Mouse (Mus musculus) liver, adult 2 months (tissue): Measurements from ENCODE around the gene Tenm2. TPM values are rescaled to one million over a fixed set of nuclear protein-coding genes. Genes with fewer than 3 reads are reported as not detected.
A peak's percentile ranks its signal among the peaks of the same experiment; 100 is the strongest.

ENCODE experiments used
- DNase-seq: peaks from one replicate; pipeline ENCODE4 v3.0.0-alpha.2; 2011; ENCODE audit warnings: low read depth, low spot score; ENCODE audit errors: extremely low read depth
- H3K27ac ChIP-seq: fragments of 200-500 bp; replicated peaks from 2 replicates; pipeline ENCODE4 v1.5.1; 2012; ENCODE audit warnings: low read depth, mild to moderate bottlenecking, control low read depth, inconsistent platforms, low read length; ENCODE audit not compliant: insufficient read depth
- H3K27me3 ChIP-seq: fragments of 200-500 bp; 2 replicates; pipeline ENCODE4 v1.6.1; 2012; ENCODE audit warnings: mild to moderate bottlenecking, moderate library complexity, low read length, inconsistent platforms; ENCODE audit not compliant: control insufficient read depth, insufficient read depth
- H3K36me3 ChIP-seq: fragments of 200-500 bp; 2 replicates; pipeline ENCODE4 v1.6.1; 2012; ENCODE audit warnings: low read length, inconsistent platforms; ENCODE audit not compliant: control insufficient read depth, insufficient read depth
- H3K4me1 ChIP-seq: fragments of 200-500 bp; 2 replicates; pipeline ENCODE4 v1.6.1; 2011; ENCODE audit warnings: low read length; ENCODE audit not compliant: control insufficient read depth, insufficient read depth
- H3K4me3 ChIP-seq: fragments of 200-500 bp; 2 replicates; pipeline ENCODE4 v1.5.1; 2011; ENCODE audit warnings: low read depth, mild to moderate bottlenecking, control low read depth, low read length, moderate library complexity; ENCODE audit not compliant: insufficient read depth
- H3K79me2 ChIP-seq: fragments of 200-500 bp; 2 replicates; pipeline ENCODE4 v1.6.1; 2012; ENCODE audit warnings: inconsistent platforms, mild to moderate bottlenecking, low read length, moderate library complexity; ENCODE audit not compliant: control insufficient read depth, insufficient read depth
- H3K9ac ChIP-seq: fragments of 200-500 bp; 2 replicates; pipeline ENCODE4 v1.6.1; 2012; ENCODE audit warnings: low read depth, mild to moderate bottlenecking, control low read depth, inconsistent platforms, low read length
- CTCF ChIP-seq: fragments of 200-500 bp; IDR thresholded peaks from 2 replicates; pipeline ENCODE4 v1.5.1; 2011; ENCODE audit warnings: low read depth, low read length, control low read depth
- POLR2A ChIP-seq: fragments of 200-500 bp; IDR thresholded peaks from 2 replicates; pipeline ENCODE4 v1.6.1; 2011; ENCODE audit warnings: low read length, control low read depth; ENCODE audit not compliant: insufficient read depth; ENCODE audit errors: extremely low read depth
- WGBS: fragments of 180-500 bp; shearing (Covaris S2); methylation state at CpG from one replicate; pipeline ENCODE4 v1.1.7; 2018; 5-methylcytosine and 5-hydroxymethylcytosine counted together
- polyA plus RNA-seq: library from polyadenylated mRNA; depleted of rRNA; stranded (reverse); fragments of >200 nt; gene quantifications from 2 replicates; pipeline ENCODE4 v1.2.3, GENCODE M21; 2012
- total RNA-seq: library from RNA; depleted of rRNA; stranded (reverse); fragments of >200 nt; gene quantifications from 2 replicates; pipeline ENCODE4 v1.2.3, GENCODE M21; 2014

The Tenm2 gene
- total and polyA plus RNA-seq, 2 experiments: not detected

- Histone ChIP-seq H3K4me1 (no peaks in the 10 kb centered on the region), H3K27me3 (no peaks in the 10 kb centered on the region; the same call in 1 of the 2 replicates), H3K9ac (no peak overlapping the region), H3K27ac (no peak overlapping the region), H3K4me3 (no peak overlapping the region), H3K79me2 (no peaks in the 10 kb centered on the region), H3K36me3 (no peaks in the 10 kb centered on the region)
- DNase-seq: no peak
- TF ChIP-seq CTCF (no peak), POLR2A (no peak)
- WGBS: 75% methylated on average over 3 of the region's 3 CpGs
Measured at GRCm38 (mm10) chr11:36535591-36535990, 700.2 kb downstream of the Tenm2 start.

- no peak for TF ChIP-seq POLR2A
Measured at GRCm38 (mm10) chr11:36531614-36532013, 704.1 kb downstream of the Tenm2 start.

DNA sequence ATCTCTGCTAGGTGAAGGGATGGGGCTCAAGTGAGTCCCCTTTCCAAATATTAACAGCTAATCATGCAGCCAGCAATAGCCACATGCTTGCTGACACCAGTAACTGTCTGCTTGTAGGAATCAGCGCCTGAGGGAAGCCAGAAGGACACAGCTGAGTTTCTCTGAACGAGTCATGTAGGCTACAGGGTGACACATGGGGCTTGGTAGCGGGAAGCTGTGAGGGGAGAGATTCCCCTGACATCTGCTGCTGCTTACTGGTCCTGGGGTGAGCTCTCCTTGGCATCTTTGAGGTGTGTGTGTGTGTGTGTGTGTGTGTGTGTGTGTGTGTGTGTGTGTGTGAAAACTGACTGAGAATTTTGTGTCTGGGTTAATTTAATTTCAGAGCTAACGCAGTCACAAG lies 708.3 kb downstream of the Tenm2 start:
- 67% methylated on average over 4 of the region's 4 CpGs for WGBS
- Histone ChIP-seq H3K27ac (no peak overlapping the region), H3K36me3 (no peaks in the 10 kb centered on the region), H3K79me2 (no peaks in the 10 kb centered on the region), H3K27me3 (no peaks in the 10 kb centered on the region; the same call in 1 of the 2 replicates), H3K4me1 (no peaks in the 10 kb centered on the region), H3K9ac (no peak overlapping the region), H3K4me3 (no peak overlapping the region)
- no peak for TF ChIP-seq POLR2A
- no peak for TF ChIP-seq CTCF
- no peak for DNase-seq

More at GRCm38 (mm10) chr11:36531614-36532013, 704.1 kb downstream of the Tenm2 start:
- H3K4me3 ChIP-seq: no peak overlapping the region
- no peaks in the 10 kb centered on the region for H3K4me1 ChIP-seq
- no peak for DNase-seq
- H3K36me3 ChIP-seq: no peaks in the 10 kb centered on the region
- WGBS: 66% methylated on average over 4 of the region's 4 CpGs
- no peak overlapping the region for H3K27ac ChIP-seq
- H3K79me2 ChIP-seq: no peaks in the 10 kb centered on the region
- H3K27me3 ChIP-seq: no peaks in the 10 kb centered on the region
- H3K9ac ChIP-seq: no peak overlapping the region

GRCm38 (mm10) chr11:36526381-36526780 lies 709.4 kb downstream of the Tenm2 start:
- DNase-seq: peak; percentile 38
- Histone ChIP-seq H3K36me3 (no peaks in the 10 kb centered on the region), H3K27ac (no peak overlapping the region), H3K4me3 (no peak overlapping the region), H3K79me2 (no peaks in the 10 kb centered on the region), H3K9ac (no peak overlapping the region), H3K4me1 (no peaks in the 10 kb centered on the region), H3K27me3 (no peaks in the 10 kb centered on the region; the same call in 1 of the 2 replicates)
- WGBS: 8% methylated on average over 8 of the region's 8 CpGs
- TF ChIP-seq CTCF (peak; percentile 88), POLR2A (no peak)

GRCm38 (mm10) chr11:36512468-36512867 lies 723.3 kb downstream of the Tenm2 start:
- no peaks in the 10 kb centered on the region for H3K36me3 ChIP-seq
- 54% methylated on average over 7 of the region's 7 CpGs for WGBS

GRCm38 (mm10) chr11:36508312-36508711 lies 727.5 kb downstream of the Tenm2 start:
- DNase-seq: peak; percentile 17
- Histone ChIP-seq H3K79me2 (no peaks in the 10 kb centered on the region), H3K9ac (no peak overlapping the region), H3K4me3 (no peak overlapping the region), H3K27me3 (no peaks in the 10 kb centered on the region), H3K4me1 (no peaks in the 10 kb centered on the region), H3K27ac (no peak overlapping the region), H3K36me3 (no peaks in the 10 kb centered on the region)
- 64% methylated on average over 7 of the region's 7 CpGs for WGBS
- TF ChIP-seq CTCF: no peak
- TF ChIP-seq POLR2A: no peak

More at GRCm38 (mm10) chr11:36512468-36512867, 723.3 kb downstream of the Tenm2 start:
- Histone ChIP-seq H3K79me2 (no peaks in the 10 kb centered on the region), H3K27me3 (no peaks in the 10 kb centered on the region), H3K4me1 (no peaks in the 10 kb centered on the region), H3K4me3 (no peak overlapping the region), H3K9ac (no peak overlapping the region), H3K27ac (no peak overlapping the region)
- TF ChIP-seq POLR2A (no peak), CTCF (no peak)
- no peak for DNase-seq
